Mouse (Mus musculus): ENCODE data around the gene Eif6.
"Not testable (repeated sequence)": the region's sequence is repeated elsewhere in the genome, so short reads cannot be mapped to it uniquely, and the experiment has no call there.

Gene Eif6

GRCm38 (mm10) chr2:155826630-155827424 lies at the start of gene Eif6:
Gene Eif6, minus strand, starts transcription at chr2:155826925.
- ATAC-seq (ENCODE audit: insufficient number of reproducible peaks, low FRiP score, low TSS enrichment), result peak; percentile 86

DNA sequence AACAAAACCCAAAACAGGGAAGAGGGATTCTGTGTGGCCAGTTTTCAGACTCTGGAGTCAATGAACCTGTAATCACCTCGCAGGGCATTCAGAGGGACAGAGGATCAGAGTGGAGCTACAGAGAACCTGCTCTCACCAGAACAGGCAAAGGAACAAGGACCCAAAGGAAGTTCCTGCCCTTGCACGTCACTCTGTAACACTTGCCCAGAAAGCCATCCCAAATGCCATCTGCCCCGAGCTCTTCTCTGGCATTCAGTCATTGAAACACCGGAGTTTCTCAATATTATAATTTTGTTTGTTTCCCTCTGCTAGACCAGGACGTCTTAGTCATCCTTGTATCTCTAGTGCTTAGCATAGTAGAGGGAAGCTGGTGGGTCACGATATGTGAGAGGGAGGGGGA lies 46.9 kb upstream of the Eif6 start:
- ATAC-seq (ENCODE audit: insufficient number of reproducible peaks, low FRiP score, low TSS enrichment), result no peak

DNA sequence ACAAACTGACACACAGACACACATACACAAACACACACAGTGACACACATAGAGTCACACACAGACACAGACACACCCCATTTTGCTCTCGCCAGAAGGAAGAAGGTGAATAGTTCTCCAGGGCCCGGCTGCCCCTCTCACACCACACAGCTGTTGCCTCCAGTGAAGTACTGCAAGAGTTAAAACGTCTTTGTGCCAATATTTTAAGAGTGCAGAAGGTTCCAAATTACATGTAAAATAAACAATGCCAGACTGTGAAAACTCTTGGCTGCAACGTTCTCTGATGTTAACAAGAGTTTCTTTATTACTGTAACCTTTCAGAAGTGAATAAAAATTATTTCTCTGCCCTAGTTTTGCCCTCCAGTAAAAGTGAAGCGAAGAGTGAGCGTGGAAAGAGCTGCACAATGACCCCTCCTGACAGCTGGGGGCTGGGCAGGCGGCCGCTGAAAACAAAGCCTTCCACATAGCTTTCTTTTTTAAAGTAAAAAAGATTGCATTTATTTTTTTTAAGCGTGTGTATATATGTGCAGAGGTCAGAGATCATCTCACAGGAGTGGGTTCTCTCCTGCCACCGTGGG lies 46.3 kb upstream of the Eif6 start:
- ATAC-seq (ENCODE audit: insufficient number of reproducible peaks, low FRiP score, low TSS enrichment), result no peak

- no peak for ATAC-seq (ENCODE audit: insufficient number of reproducible peaks, low FRiP score, low TSS enrichment)
Measured at GRCm38 (mm10) chr2:155872486-155872885, 45.8 kb upstream of the Eif6 start.

DNA sequence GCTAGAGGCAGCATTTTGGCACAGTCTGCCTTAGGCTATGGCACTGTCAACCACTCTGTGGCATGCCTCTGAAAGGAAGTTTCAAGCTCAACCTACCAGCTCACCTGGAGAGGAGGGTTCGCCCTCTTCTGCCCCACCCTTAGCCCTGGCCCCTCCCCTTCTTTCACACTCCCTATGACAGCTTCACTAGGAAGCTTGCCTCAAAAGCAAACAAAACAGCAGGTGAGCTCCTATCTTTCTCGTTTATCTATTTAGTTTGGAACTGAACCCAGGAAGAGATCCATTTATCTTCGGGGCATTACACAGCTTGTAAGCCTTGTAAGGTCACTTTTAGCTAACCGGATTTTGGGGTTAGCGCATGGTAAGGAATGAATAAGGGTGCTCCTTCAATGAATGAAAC lies 43.0 kb upstream of the Eif6 start:
- ATAC-seq (ENCODE audit: insufficient number of reproducible peaks, low FRiP score, low TSS enrichment), result no peak

DNA sequence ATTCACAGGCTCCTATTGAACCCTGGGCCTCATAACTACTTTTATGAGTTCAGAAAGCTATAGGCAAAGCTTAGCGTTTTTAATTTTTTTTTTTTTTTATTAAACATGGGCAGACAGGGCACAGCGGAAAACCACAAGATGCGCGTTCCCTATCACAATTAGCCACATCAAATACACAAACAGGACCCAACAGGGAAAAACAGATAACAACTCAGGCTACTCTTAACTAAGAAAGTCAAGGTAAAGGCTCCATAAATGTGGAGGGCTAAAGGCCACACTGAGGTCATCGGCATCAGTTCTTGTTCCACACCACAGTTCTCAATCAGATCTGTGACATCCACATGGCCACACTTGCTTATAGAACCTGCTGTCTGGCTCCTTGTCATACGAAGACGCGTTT lies 41.6 kb upstream of the Eif6 start:
- ATAC-seq (ENCODE audit: insufficient number of reproducible peaks, low FRiP score, low TSS enrichment), result no peak

- no peak for ATAC-seq (ENCODE audit: insufficient number of reproducible peaks, low FRiP score, low TSS enrichment)
Measured at GRCm38 (mm10) chr2:155863301-155863867, 36.7 kb upstream of the Eif6 start.

GRCm38 (mm10) chr2:155862573-155863300 lies 36.0 kb upstream of the Eif6 start:
- ATAC-seq (ENCODE audit: insufficient number of reproducible peaks, low FRiP score, low TSS enrichment), result no peak

DNA sequence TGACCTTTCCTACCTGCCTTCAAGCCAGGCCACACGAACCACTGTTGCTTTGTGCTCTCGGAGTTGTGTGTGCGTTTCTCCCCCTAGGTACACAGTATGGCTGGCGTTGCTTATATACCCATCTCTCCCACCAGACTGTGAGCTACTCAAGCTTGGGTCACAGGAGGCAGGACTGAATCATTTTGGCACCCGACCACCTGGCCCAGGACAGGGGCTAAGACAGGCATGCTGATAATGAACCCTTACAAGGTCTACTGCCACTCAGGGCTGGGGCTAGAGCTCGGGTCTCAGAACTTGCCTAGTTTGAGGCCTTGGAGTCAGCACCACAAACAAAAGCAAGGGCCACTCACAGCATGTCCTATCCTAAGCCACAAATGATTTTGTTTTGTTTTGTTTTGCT lies 34.9 kb upstream of the Eif6 start:
- ATAC-seq (ENCODE audit: insufficient number of reproducible peaks, low FRiP score, low TSS enrichment), result no peak

DNA sequence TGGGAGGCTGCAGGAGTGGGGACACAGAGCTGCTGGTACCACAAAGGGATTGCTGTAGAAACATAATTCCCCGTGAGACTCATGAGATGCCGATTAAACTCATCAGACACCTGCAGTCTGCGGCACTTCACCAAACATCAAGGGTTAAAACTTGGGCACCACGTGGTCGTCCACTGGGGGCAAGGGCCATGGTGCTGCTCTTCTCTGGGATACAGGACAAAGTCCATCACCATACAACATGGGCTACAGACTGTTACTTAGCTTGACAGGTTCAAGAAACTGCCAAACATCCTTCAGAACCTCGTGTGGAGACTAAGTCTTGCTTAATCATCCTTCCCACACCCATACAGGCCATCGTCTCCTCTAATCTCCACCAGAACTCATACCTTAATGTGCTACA lies 33.4 kb upstream of the Eif6 start:
- ATAC-seq (ENCODE audit: insufficient number of reproducible peaks, low FRiP score, low TSS enrichment), result no peak

DNA sequence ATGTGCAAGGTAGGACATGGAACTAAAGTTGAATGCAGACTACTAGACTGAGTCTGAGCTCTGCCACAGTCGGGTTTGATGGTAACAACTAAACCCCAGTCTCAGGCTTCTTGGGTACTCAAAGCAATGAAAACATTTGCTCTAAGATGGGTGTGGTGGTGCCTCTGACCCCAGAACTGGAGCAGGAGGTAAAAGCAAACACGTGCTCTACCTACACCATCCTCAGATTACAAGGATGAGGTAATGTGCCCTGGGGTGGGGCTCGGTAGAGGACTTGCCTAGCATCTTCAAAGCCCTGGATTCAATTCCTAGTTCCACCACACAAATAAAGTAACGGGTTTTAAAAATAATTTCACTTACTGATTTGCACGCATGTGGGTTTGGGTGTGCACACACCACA lies 25.8 kb upstream of the Eif6 start:
- ATAC-seq (ENCODE audit: insufficient number of reproducible peaks, low FRiP score, low TSS enrichment), result no peak

GRCm38 (mm10) chr2:155850120-155850519 lies 23.4 kb upstream of the Eif6 start:
- no peak for ATAC-seq (ENCODE audit: insufficient number of reproducible peaks, low FRiP score, low TSS enrichment)

- no peak for ATAC-seq (ENCODE audit: insufficient number of reproducible peaks, low FRiP score, low TSS enrichment)
Measured at GRCm38 (mm10) chr2:155849464-155849863, 22.7 kb upstream of the Eif6 start.

DNA sequence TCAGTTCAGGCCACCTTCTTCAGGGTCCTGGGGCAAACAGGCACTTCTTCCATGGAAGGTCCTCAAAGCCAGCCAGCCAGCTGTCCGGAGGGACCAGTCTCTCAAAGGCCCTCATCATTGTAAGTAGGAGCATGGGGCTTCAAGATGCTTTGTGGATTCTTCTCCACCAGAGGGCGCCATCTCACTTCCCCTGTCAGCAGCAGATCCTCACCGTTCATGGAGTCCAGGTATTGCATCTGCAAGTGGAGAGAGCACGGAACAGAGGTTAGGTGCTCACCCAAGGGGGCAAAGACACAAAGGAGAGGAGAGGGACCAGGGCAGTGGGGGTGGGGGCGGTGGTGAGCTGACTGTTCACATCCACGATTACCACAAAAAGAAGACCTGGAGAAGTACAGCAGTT lies 21.6 kb upstream of the Eif6 start:
- peak; percentile 49; the same call in 1 of the 2 replicates for ATAC-seq (ENCODE audit: insufficient number of reproducible peaks, low FRiP score, low TSS enrichment)

GRCm38 (mm10) chr2:155846930-155847329 lies 20.2 kb upstream of the Eif6 start:
- ATAC-seq (ENCODE audit: insufficient number of reproducible peaks, low FRiP score, low TSS enrichment), result no peak

GRCm38 (mm10) chr2:155838961-155839360 lies 12.2 kb upstream of the Eif6 start:
- no peak for ATAC-seq (ENCODE audit: insufficient number of reproducible peaks, low FRiP score, low TSS enrichment)

DNA sequence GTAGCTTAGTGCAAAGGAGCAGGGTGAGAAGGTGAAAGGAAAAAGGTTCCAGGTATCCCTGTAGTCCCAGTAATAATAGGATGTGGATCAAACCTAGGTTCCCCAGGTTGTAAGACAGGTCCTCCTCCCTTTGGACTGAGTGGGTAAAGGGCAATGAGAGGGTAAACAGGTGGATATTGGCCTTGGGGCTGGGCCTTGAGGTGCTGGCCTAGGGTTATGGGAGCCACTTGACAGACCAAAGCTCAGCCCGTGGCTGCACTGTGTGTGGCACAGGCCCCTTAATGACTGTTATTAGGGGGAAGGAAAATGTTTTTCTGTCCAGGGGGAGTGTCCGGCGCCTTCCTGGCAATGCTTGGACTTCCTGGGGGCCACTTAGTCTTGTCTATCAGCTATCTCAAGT lies 11.2 kb upstream of the Eif6 start:
- no peak for ATAC-seq (ENCODE audit: insufficient number of reproducible peaks, low FRiP score, low TSS enrichment)

- no peak for ATAC-seq (ENCODE audit: insufficient number of reproducible peaks, low FRiP score, low TSS enrichment)
Measured at GRCm38 (mm10) chr2:155834732-155835131, 8.0 kb upstream of the Eif6 start, which contains the start of gene Fam83c. Gene Fam83c, minus strand, starts transcription at chr2:155834854.

DNA sequence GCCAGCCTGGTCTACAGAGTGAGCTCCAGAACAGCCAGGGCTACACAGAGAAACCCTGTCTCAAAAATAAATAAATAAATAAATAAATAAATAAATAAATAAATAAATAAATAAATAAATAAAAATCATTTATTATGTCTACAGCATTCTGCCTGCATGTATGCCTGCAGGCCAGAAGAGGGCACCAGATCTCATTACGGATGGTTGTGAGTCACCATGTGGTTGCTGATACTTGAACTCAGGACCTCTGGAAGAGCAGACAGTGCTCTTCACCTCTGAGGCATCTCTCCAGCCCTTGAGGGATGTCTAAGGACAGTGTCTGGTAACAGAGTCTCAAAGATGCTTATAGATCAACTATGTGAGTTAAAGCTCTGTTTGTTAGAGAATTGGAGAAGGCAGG lies 5.4 kb upstream of the Eif6 start:
- ATAC-seq (ENCODE audit: insufficient number of reproducible peaks, low FRiP score, low TSS enrichment), result not testable (repeated sequence)

DNA sequence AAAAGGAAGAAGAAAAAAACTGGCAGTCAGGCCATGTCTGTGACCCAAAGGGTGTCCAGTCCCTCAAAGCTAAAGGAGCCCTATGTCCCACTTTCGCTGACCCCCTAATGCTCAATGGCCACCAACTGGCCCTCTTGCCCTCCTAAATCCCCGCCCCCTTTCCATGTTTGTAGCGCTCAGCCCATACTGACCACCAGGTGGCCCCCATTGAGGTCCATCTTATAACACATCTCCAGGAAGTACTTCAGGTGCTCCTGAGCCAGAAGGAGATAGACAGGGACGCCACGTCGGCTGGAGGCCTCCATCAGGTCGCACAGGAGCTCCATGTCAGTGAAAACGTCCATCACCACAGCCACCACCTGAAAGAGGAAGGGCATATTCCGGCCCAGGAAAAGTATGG lies 4.6 kb upstream of the Eif6 start:
- ATAC-seq (ENCODE audit: insufficient number of reproducible peaks, low FRiP score, low TSS enrichment), result no peak

DNA sequence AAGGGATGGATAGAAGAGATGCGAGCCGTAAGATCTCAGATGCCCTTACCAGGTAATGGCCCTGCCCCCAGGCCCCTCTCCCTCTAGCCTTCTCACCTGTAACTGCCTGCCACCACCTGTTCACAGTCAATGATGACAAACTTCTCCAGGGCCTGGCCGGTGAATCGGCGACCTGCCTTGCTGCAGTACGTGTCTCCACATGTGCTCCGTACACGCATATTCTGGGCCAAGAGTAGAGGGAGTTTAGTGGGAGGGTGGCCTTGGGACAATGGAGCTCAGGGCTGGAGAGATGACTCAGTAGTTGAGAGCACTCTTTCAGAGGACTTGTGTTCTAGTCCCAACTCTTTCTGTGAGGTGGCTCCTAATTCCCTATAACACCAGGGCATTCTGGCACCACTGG lies 4.1 kb upstream of the Eif6 start:
- no peak for ATAC-seq (ENCODE audit: insufficient number of reproducible peaks, low FRiP score, low TSS enrichment)

All from cerebellum, adult (tissue).